Mouse (Mus musculus): Measurements from ENCODE around the gene Tsfm.
"Not testable (repeated sequence)": the region's sequence is repeated elsewhere in the genome, so short reads cannot be mapped to it uniquely, and the experiment has no call there.

The Tsfm gene

GRCm38 (mm10) chr10:127063913-127064870 is 33.6 kb upstream of the Tsfm start:
- no peak for DNase-seq (ENCODE audit: low spot score)

DNA sequence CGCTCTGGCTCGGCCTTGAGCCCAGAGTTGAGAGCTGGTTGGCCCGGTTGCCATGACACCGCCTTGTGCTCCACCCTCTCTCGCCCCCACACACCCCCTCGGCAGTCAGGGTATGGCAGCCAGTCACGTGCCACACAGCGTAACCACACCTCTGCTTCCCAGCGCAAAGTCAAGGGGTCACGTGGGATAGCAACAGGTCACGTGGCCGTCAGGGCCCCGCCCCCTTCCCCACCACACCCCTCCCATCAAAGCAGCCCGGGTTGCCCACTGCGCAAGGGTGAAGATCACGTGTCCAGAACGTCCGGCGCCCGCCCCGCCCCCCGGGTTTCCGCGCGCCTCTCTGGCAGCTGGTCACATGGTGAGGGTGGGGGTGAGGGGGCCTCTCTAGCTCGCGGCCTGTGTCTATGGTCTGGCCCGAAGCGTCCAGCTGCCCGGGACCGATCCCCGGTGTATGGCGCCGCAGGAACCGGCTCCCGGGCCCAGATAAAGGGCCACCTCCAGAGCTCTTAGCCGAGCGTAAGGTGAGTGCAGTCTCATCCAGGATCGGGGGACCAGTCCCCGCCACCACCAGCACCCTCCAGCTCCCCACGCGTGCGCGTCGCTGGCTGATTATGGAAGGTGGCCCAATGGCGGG is 32.7 kb upstream of the Tsfm start, which contains the start of gene Cdk4:
Cdk4 (plus strand) TSS at position 296 of the 634 bp plus-strand sequence.
- DNase-seq (ENCODE audit: low spot score): peak; percentile 98

GRCm38 (mm10) chr10:127062503-127062902 is 31.9 kb upstream of the Tsfm start:
- no peak for DNase-seq (ENCODE audit: low spot score)

GRCm38 (mm10) chr10:127062101-127062500 is 31.5 kb upstream of the Tsfm start:
- not testable (repeated sequence) for DNase-seq (ENCODE audit: low spot score)

- no peak for DNase-seq (ENCODE audit: low spot score)
Measured at GRCm38 (mm10) chr10:127061513-127061912, 30.9 kb upstream of the Tsfm start.

DNA sequence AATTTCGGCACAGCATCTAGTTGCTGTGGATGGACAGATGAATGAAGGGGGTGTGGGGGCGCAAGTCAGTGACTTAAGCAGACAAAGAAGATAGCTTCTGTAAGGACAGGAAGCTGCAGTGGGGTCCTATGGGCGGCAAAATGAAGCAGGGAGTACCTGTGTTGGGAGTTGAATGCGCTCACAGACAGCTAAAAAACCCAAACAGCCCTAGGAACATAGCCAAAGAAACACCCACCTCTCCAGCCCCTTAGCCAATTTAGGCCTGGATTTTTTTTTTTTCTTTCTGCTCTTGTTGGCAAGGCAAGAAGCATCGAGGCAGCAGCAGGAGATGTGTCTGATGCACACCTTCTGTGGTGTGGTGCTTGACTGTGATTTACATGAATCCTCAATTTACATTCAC is 30.4 kb upstream of the Tsfm start:
- no peak for DNase-seq (ENCODE audit: low spot score)

- no peak for DNase-seq (ENCODE audit: low spot score)
Measured at GRCm38 (mm10) chr10:127059968-127060916, 29.6 kb upstream of the Tsfm start, which contains the start of gene March9. March9 (minus strand) TSS chr10:127060184.

- DNase-seq (ENCODE audit: low spot score): no peak
Measured at GRCm38 (mm10) chr10:127059174-127059967, 28.7 kb upstream of the Tsfm start.

DNA sequence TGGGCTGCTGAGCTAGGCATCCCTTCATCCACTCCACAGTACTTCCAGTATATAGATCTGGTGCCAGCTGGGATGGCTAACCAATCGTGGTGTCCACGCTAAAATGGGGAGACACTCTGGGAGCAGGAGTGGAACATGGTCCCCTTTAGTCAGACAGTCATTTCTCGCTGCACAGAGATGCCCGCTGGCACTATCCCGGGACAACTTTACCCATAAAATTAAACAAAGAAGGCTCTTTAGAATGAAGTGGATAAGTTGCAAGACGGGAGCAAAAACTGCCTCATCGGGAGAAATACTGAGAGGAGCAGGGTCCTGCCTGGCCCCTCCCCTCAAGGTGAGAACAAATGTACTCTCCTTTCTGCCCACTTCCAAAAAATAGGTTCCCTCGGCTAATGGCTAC is 28.1 kb upstream of the Tsfm start:
- no peak for DNase-seq (ENCODE audit: low spot score)

GRCm38 (mm10) chr10:127058161-127058560 is 27.5 kb upstream of the Tsfm start:
- no peak for DNase-seq (ENCODE audit: low spot score)

DNA sequence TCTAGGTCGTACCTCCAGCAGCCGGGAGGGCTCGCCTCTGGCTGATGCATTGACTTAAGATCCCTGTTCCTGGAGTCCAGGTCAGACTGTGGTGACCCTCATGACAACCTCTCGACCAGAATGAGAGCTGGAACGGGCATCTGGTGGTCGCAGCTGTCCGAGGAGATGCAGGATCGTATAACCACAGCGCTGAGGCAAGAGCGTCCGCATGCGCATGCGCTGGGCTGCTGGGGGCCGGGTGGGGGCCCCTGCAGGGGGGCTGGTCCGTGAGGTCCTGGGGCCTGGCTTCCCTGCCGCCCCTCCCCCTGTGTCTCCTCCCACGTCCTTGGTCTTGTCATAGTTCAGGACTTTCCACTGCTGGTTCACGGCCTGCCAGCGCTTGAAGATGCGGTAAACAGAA is 25.9 kb upstream of the Tsfm start:
- no peak for DNase-seq (ENCODE audit: low spot score)

DNA sequence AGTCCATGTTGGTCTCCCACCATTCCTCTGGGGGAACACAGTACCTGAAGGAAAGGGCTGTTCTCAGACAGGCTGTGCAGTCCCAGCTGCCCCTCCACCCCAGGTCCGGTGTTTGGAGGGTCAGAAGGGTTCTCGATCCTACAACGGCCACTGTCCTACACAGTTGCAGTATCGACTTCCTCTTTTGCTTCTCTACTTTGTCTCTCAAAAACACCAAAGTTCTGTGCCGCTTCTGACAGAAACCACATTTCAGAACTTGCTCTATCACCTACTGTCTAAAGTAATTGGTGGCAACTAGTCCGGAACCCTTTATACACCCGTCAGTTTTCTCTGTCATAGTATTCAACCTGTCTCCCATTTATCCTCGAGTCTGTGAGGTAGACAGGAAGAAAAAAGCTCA is 24.8 kb upstream of the Tsfm start:
- no peak for DNase-seq (ENCODE audit: low spot score)

- DNase-seq (ENCODE audit: low spot score): no peak
Measured at GRCm38 (mm10) chr10:127054646-127055045, 24.0 kb upstream of the Tsfm start.

GRCm38 (mm10) chr10:127050119-127050474 is 19.5 kb upstream of the Tsfm start:
- no peak for DNase-seq (ENCODE audit: low spot score)

GRCm38 (mm10) chr10:127049395-127050118 is 18.9 kb upstream of the Tsfm start:
- no peak for DNase-seq (ENCODE audit: low spot score)

DNA sequence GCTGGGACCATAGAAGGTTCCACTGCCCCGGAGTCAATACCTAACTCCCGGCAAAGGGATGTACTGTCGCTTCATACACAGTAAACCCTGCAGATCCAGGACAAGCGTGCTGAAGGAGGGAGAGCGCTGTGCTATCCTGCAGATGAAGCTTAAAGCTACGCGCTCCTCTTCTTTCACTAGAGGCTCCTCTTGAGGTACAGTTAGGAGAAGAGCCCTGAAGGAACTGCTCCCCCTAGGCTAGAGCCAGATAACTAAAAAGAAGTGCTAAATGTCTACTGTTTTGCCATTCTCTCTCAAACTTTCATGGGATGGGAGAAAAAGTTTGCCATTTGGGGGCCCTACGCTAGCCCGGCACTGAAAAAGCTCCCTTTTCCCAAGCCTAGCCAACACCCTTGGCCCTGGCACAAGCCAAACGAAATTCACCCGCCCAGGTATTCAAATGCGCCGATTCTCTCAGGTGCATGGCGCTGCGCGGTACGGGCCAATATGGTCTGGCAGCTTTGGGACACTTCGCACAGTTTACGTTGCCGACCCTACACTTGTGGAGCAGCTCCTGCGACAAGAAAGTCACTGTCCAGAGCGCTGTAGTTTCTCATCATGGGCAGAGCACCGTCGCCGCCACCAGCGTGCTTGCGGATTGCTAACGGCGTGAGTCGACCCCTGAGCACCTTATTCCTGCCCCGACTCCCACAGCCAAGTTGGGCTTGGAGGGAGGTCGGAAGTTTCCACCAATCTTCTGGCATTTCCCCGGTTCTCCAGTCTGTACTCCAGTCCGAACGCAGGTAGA is 18.2 kb upstream of the Tsfm start:
- DNase-seq (ENCODE audit: low spot score): no peak

GRCm38 (mm10) chr10:127047954-127048353 is 17.3 kb upstream of the Tsfm start, which contains the start of gene Cyp27b1:
Cyp27b1 (plus strand) TSS chr10:127048250.
- no peak for DNase-seq (ENCODE audit: low spot score)

- no peak for DNase-seq (ENCODE audit: low spot score)
Measured at GRCm38 (mm10) chr10:127043187-127043586, 12.5 kb upstream of the Tsfm start.

- no peak for DNase-seq (ENCODE audit: low spot score)
Measured at GRCm38 (mm10) chr10:127042468-127043115, 12.0 kb upstream of the Tsfm start.

Measured in adipocyte (in vitro differentiated cells).